Mouse (Mus musculus): ENCODE data around the gene Prokr1. TPM values are rescaled to one million over a fixed set of nuclear protein-coding genes. Genes with fewer than 3 reads are reported as not detected.
"Not testable (repeated sequence)": the region's sequence is repeated elsewhere in the genome, so short reads cannot be mapped to it uniquely, and the experiment has no call there.

Prokr1 gene
- 5.2 and 5.4 TPM in 2 replicates for polyA plus RNA-seq (2015; fragmentation: Nextera tagmentation; extraction: Ambion mirVana)

DNA sequence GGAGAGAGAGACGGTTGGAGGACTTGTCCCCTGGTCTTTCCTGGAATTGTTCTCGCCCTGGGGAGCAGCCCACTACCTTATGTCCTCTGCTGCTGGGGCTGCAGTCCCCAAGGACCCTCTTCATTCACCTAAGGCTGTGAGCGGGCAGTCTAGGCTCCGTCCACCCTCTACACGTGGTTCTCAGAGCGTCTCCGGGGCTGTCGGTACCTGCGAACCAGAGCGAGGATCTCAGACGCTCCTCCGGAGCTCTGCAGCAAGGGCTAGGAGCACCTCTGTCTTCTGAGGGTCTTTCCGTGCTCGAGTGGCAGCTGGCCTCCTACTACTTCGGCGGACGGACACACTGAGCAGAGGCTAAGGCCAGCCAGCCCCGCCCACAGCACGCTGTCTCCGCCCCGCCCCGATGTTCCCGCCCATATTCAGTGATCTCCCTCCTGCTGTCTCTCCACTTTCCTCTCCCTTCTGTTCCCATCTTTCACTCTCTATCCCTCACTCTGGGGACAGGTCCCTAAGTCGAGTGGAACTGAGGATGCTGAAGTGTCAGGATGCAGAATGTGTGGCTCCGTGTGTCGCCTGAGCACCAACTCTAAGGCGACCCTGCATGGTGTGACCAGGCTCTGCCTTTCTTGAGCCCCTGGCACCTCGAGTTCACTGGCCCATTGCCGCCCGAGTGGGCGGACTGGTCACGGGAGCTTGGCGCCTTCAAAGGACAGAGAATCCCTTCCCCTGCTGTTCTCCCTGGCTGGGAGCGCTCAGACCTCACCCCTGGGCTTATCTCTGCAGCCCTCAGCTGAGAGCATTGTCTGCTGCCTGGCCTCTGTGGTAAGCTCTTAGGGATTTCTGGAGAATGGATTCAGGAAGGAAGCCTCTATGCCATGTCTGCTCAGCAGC is at the start of gene Prokr1:
TSS of gene Prokr1 (minus strand) at position 350 of the 888 bp plus-strand sequence.
- under 1% methylated on average over 34 of the region's 34 CpGs for WGBS
- peak within 1 kb of the TSS; percentile 50 for H3K27ac ChIP-seq
- H3K4me2 ChIP-seq = peak within 1 kb of the TSS; percentile 83
- H3K4me3 ChIP-seq (replicated peaks) = peak within 1 kb of the TSS; percentile 50
- no peaks in the 10 kb centered on the region for H3K36me3 ChIP-seq
- H3K27me3 ChIP-seq = peaks cover 17% of the 10 kb centered on the region
- ATAC-seq (replicated peaks; ENCODE audit: low FRiP score) = peak; percentile 95
- H3K9me3 ChIP-seq (replicated peaks) = no peaks in the 10 kb centered on the region
- peak within 1 kb of the TSS; percentile 40 for H3K9ac ChIP-seq
- H3K4me1 ChIP-seq = peaks cover 30% of the 10 kb centered on the region

GRCm38 (mm10) chr6:87638134-87638660 is 47.7 kb upstream of the Prokr1 start:
- 0 out of 2 replicates have a peak overlapping the region, but pooled peaks have one; percentile 1 for H3K4me2 ChIP-seq
- H3K9me3 ChIP-seq (replicated peaks) = no peaks in the 10 kb centered on the region
- peaks cover 13% of the 10 kb centered on the region; the same call in 1 of the 2 replicates for H3K36me3 ChIP-seq
- no peaks in the 10 kb centered on the region for H3K27me3 ChIP-seq
- H3K4me3 ChIP-seq (replicated peaks) = no peak overlapping the region
- peak overlapping the region; percentile 38 for H3K27ac ChIP-seq
- 22% methylated on average over 11 of the region's 11 CpGs for WGBS
- H3K4me1 ChIP-seq = peaks cover 9% of the 10 kb centered on the region
- H3K9ac ChIP-seq = no peak overlapping the region
- ATAC-seq (replicated peaks; ENCODE audit: low FRiP score) = peak; percentile 76

DNA sequence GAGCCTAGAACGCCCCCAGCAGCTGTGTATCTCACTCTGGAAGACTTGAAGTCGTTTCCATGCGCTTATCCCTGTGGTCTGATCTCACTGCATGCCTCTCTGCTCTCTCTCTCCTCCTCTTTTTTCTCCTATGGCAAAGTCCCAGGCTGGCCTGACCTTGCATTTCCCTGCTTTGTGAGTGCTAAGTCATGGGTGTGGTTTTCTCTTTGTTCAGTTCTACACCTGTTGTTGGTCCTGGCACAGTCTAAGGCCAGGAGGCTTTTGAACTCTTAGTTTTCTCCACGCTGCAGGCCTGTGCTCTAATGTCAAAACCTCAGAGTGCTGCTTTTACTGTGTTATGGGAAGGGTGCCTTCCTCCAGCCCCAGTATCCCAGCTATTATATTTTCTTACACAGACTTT is 41.6 kb upstream of the Prokr1 start:
- Histone ChIP-seq H3K4me3 (replicated peaks) (no peak overlapping the region), H3K9ac (no peak overlapping the region), H3K36me3 (peaks cover 8% of the 10 kb centered on the region), H3K4me2 (no peak overlapping the region), H3K9me3 (replicated peaks) (no peaks in the 10 kb centered on the region), H3K4me1 (no peaks in the 10 kb centered on the region), H3K27ac (no peak overlapping the region), H3K27me3 (no peaks in the 10 kb centered on the region)
- ATAC-seq (replicated peaks; ENCODE audit: low FRiP score) = no peak
- WGBS = 79% methylated on average over 4 of the region's 4 CpGs

GRCm38 (mm10) chr6:87628936-87629335 is 38.4 kb upstream of the Prokr1 start:
- not testable (repeated sequence) for H3K9me3 ChIP-seq (replicated peaks); H3K36me3 ChIP-seq; ATAC-seq (replicated peaks; ENCODE audit: low FRiP score); H3K27me3 ChIP-seq; H3K4me1 ChIP-seq; H3K4me2 ChIP-seq; H3K27ac ChIP-seq; H3K4me3 ChIP-seq (replicated peaks); H3K9ac ChIP-seq
- WGBS = 79% methylated on average over 15 of the region's 15 CpGs

DNA sequence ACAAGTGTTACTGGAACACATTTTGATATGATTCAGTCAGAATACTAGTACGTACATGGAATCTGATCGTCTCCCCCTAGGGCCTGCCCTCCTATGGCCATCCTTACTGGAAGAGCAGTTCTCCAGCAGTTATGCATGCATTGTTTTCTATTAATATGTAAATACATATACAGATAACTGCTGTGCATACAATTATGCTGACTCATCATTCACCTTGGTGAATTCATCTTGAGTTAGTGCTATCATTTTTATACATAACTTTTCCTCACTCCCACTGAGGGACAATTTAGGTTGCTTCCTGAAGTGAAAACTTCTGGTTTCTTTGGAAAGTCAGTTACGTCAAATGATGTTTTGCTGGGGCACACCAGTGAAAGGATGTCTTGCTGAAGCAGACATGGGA is 32.6 kb upstream of the Prokr1 start:
- Histone ChIP-seq H3K27ac (no peak overlapping the region), H3K4me3 (replicated peaks) (no peak overlapping the region), H3K36me3 (no peaks in the 10 kb centered on the region; the same call in 1 of the 2 replicates), H3K4me1 (no peaks in the 10 kb centered on the region), H3K27me3 (no peaks in the 10 kb centered on the region), H3K4me2 (no peak overlapping the region), H3K9ac (no peak overlapping the region), H3K9me3 (replicated peaks) (no peaks in the 10 kb centered on the region)
- ATAC-seq (replicated peaks; ENCODE audit: low FRiP score) = no peak
- WGBS = 91% methylated on average over 3 of the region's 3 CpGs

GRCm38 (mm10) chr6:87621281-87621680 is 30.7 kb upstream of the Prokr1 start:
- 57% methylated on average over 3 of the region's 3 CpGs for WGBS
- ATAC-seq (replicated peaks; ENCODE audit: low FRiP score) = no peak
- Histone ChIP-seq H3K36me3 (no peaks in the 10 kb centered on the region), H3K4me1 (no peaks in the 10 kb centered on the region), H3K4me3 (replicated peaks) (no peak overlapping the region), H3K4me2 (no peak overlapping the region), H3K27ac (peak overlapping the region; percentile 49; the same call in 1 of the 2 replicates), H3K9me3 (replicated peaks) (no peaks in the 10 kb centered on the region), H3K27me3 (no peaks in the 10 kb centered on the region), H3K9ac (no peak overlapping the region)

GRCm38 (mm10) chr6:87618021-87618420 is 27.5 kb upstream of the Prokr1 start:
- Histone ChIP-seq H3K4me1 (no peaks in the 10 kb centered on the region), H3K27me3 (no peaks in the 10 kb centered on the region), H3K27ac (no peak overlapping the region), H3K4me2 (no peak overlapping the region), H3K9me3 (replicated peaks) (no peaks in the 10 kb centered on the region), H3K36me3 (no peaks in the 10 kb centered on the region), H3K4me3 (replicated peaks) (no peak overlapping the region), H3K9ac (no peak overlapping the region)
- no peak for ATAC-seq (replicated peaks; ENCODE audit: low FRiP score)
- 73% methylated on average over 8 of the region's 8 CpGs for WGBS

GRCm38 (mm10) chr6:87615696-87616083 is 25.1 kb upstream of the Prokr1 start:
- Histone ChIP-seq H3K27me3 (no peaks in the 10 kb centered on the region), H3K36me3 (no peaks in the 10 kb centered on the region), H3K27ac (no peak overlapping the region), H3K4me3 (replicated peaks) (no peak overlapping the region), H3K4me2 (no peak overlapping the region), H3K4me1 (no peaks in the 10 kb centered on the region), H3K9me3 (replicated peaks) (no peaks in the 10 kb centered on the region), H3K9ac (no peak overlapping the region)
- WGBS = 91% methylated on average over 14 of the region's 14 CpGs
- ATAC-seq (replicated peaks; ENCODE audit: low FRiP score) = no peak

GRCm38 (mm10) chr6:87614794-87615695 is 24.5 kb upstream of the Prokr1 start:
- Histone ChIP-seq H3K4me3 (replicated peaks) (no peak overlapping the region), H3K9ac (no peak overlapping the region), H3K27me3 (no peaks in the 10 kb centered on the region), H3K4me1 (no peaks in the 10 kb centered on the region), H3K36me3 (no peaks in the 10 kb centered on the region), H3K9me3 (replicated peaks) (no peaks in the 10 kb centered on the region), H3K4me2 (no peak overlapping the region), H3K27ac (no peak overlapping the region)
- 64% methylated on average over 11 of the region's 11 CpGs for WGBS
- ATAC-seq (replicated peaks; ENCODE audit: low FRiP score) = no peak

GRCm38 (mm10) chr6:87599825-87600224 is 9.3 kb upstream of the Prokr1 start:
- ATAC-seq (replicated peaks; ENCODE audit: low FRiP score) = no peak
- no peak overlapping the region for H3K4me2 ChIP-seq
- H3K27ac ChIP-seq = no peak overlapping the region
- no peak overlapping the region for H3K4me3 ChIP-seq (replicated peaks)
- H3K4me1 ChIP-seq = peaks cover 5% of the 10 kb centered on the region
- no peaks in the 10 kb centered on the region for H3K36me3 ChIP-seq
- H3K27me3 ChIP-seq = no peaks in the 10 kb centered on the region
- H3K9me3 ChIP-seq (replicated peaks) = no peaks in the 10 kb centered on the region
- no peak overlapping the region for H3K9ac ChIP-seq

- Histone ChIP-seq H3K27ac (peak overlapping the region; percentile 45), H3K36me3 (no peaks in the 10 kb centered on the region), H3K4me1 (peaks cover 5% of the 10 kb centered on the region), H3K9ac (no peak overlapping the region), H3K9me3 (replicated peaks) (no peaks in the 10 kb centered on the region), H3K4me3 (replicated peaks) (no peak overlapping the region), H3K27me3 (no peaks in the 10 kb centered on the region), H3K4me2 (peak overlapping the region; percentile 31; the same call in 1 of the 2 replicates)
- ATAC-seq (replicated peaks; ENCODE audit: low FRiP score) = peak; percentile 92
- WGBS = 45% methylated on average over 10 of the region's 10 CpGs
Measured at GRCm38 (mm10) chr6:87597116-87597833, 6.7 kb upstream of the Prokr1 start.

Data from kidney, embryonic 15.5 days (tissue).